Mouse (Mus musculus) heart, adult 2 months (tissue): ENCODE data around the gene Fgfr2. TPM values are rescaled to one million over a fixed set of nuclear protein-coding genes. Genes with fewer than 3 reads are reported as not detected.

Experiments
- DNase-seq, 2 experiments: peaks; one replicate each; pipeline ENCODE4 v3.0.0; 2021
- H3K27ac ChIP-seq: fragments of 200-600 bp; 2 replicates; pipeline ENCODE4 v1.8.1; 2022
- H3K27me3 ChIP-seq: fragments of 200-500 bp; 2 replicates; pipeline ENCODE4 v1.6.1; 2012; ENCODE audit warnings: mild to moderate bottlenecking, low read length, inconsistent platforms, mixed read lengths; ENCODE audit not compliant: control insufficient read depth, insufficient read depth
- H3K36me3 ChIP-seq: fragments of 200-500 bp; 2 replicates; pipeline ENCODE4 v1.6.1; 2012; ENCODE audit warnings: low read length, inconsistent platforms; ENCODE audit not compliant: control insufficient read depth, insufficient read depth
- H3K4me1 ChIP-seq: fragments of 200-500 bp; 2 replicates; pipeline ENCODE4 v1.6.1; 2011; ENCODE audit warnings: low read length; ENCODE audit not compliant: control insufficient read depth, insufficient read depth
- H3K4me3 ChIP-seq: fragments of 200-600 bp; 2 replicates; pipeline ENCODE4 v1.8.1; 2022
- H3K79me2 ChIP-seq: fragments of 200-500 bp; replicated peaks from 2 replicates; pipeline ENCODE4 v1.6.1; 2012; ENCODE audit warnings: mild to moderate bottlenecking, inconsistent platforms, low read length, moderate library complexity, mixed read lengths; ENCODE audit not compliant: control insufficient read depth, insufficient read depth
- H3K9ac ChIP-seq: fragments of 200-500 bp; 2 replicates; pipeline ENCODE4 v1.6.1; 2012; ENCODE audit warnings: low read depth, mild to moderate bottlenecking, control low read depth, inconsistent platforms, low read length, mixed read lengths
- CTCF ChIP-seq: fragments of 200-600 bp; IDR thresholded peaks from 2 replicates; pipeline ENCODE4 v1.8.1; 2022; ENCODE audit warnings: antibody characterized with exemption, mild to moderate bottlenecking, moderate library complexity
- EP300 ChIP-seq: fragments of 200-500 bp; IDR thresholded peaks from 2 replicates; pipeline ENCODE4 v1.6.1; 2011; ENCODE audit warnings: low read depth, low read length, control low read depth; ENCODE audit not compliant: insufficient read depth
- POLR2A ChIP-seq: fragments of 200-500 bp; IDR thresholded peaks from 2 replicates; pipeline ENCODE4 v1.6.1; 2011; ENCODE audit warnings: mild to moderate bottlenecking, low read depth, low read length, control low read depth; ENCODE audit not compliant: insufficient read depth
- WGBS: fragments of 180-500 bp; shearing (Covaris S2); methylation state at CpG from one replicate; pipeline ENCODE4 v1.1.7; 2018; 5-methylcytosine and 5-hydroxymethylcytosine counted together
- intact Hi-C: fragments of 180-260 bp; cut with DNase I; formaldehyde crosslinking; loops from one replicate; pipeline ENCODE4 v1.15.1; 2025
- polyA plus RNA-seq: library from polyadenylated mRNA; depleted of rRNA; stranded (reverse); fragments of >200 nt; gene quantifications from 2 replicates; pipeline ENCODE4 v1.2.3, GENCODE M21; 2012
- total RNA-seq, 2 experiments: library from RNA; stranded (reverse); gene quantifications; 2 replicates each; pipeline ENCODE4 v1.2.3; 2021

The Fgfr2 gene
- total and polyA plus RNA-seq, 3 experiments: 1.1 to 2.0 (median 1.3) TPM

- Histone ChIP-seq H3K36me3 (peaks cover 26% of the 10 kb centered on the region), H3K4me1 (peaks cover 46% of the 10 kb centered on the region), H3K27me3 (no peaks in the 10 kb centered on the region), H3K79me2 (no peaks in the 10 kb centered on the region; the same call in 1 of the 2 replicates), H3K9ac (no peak overlapping the region), H3K27ac (peak overlapping the region; percentile 81; the same call in 1 of the 2 replicates), H3K4me3 (no peak overlapping the region)
- DNase-seq: no peak
- intact Hi-C loops: no loop called here
- TF ChIP-seq POLR2A: no peak
- no peak for TF ChIP-seq EP300
- TF ChIP-seq CTCF: no peak
- WGBS: 80% methylated on average over 5 of the region's 5 CpGs
These were observed 2464.0 kb downstream of the Fgfr2 start for GRCm38 (mm10) chr7:130659129-130659528.

DNA sequence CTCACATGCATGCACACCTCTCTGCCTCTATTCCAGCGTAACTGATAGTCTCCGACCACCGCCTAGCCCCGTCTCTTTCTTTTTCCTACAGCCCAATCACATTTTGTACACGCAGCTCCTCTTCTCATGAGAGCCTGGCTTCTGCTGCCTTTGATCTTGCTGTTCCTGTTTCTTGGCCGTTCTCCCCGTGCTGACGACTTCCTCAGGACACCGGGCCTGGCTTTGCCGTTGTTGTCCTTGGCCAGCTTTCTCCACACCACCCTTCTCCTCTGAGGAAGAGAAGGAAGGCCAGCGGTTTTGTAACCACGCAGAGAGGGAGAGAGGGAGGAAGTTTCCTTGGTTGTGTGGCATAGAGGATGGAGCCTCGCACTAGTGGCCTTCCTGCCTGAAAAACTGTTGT is 2465.4 kb downstream of the Fgfr2 start:
- peaks cover 52% of the 10 kb centered on the region for H3K4me1 ChIP-seq
- intact Hi-C loops: loop anchor here (1.0 kb wide), 1 partner anchor 13 kb away; no protein-coding TSS in a partner anchor
- TF ChIP-seq POLR2A: peak; percentile 52; the same call in 1 of the 2 replicates
- peak; percentile 99 for TF ChIP-seq EP300
- no peak for TF ChIP-seq CTCF
- no peak overlapping the region for H3K4me3 ChIP-seq
- H3K27ac ChIP-seq: peak overlapping the region; percentile 81
- H3K27me3 ChIP-seq: no peaks in the 10 kb centered on the region
- 0 out of 2 replicates have a peak overlapping the region, but pooled peaks have one; percentile 14 for H3K9ac ChIP-seq
- DNase-seq: peak; percentile 88 to 92
- peaks cover 37% of the 10 kb centered on the region for H3K36me3 ChIP-seq
- 8% methylated on average over 13 of the region's 13 CpGs for WGBS
- H3K79me2 ChIP-seq: 0 out of 2 replicates have a peak, but pooled peaks cover under 1% of the 10 kb centered on the region

DNA sequence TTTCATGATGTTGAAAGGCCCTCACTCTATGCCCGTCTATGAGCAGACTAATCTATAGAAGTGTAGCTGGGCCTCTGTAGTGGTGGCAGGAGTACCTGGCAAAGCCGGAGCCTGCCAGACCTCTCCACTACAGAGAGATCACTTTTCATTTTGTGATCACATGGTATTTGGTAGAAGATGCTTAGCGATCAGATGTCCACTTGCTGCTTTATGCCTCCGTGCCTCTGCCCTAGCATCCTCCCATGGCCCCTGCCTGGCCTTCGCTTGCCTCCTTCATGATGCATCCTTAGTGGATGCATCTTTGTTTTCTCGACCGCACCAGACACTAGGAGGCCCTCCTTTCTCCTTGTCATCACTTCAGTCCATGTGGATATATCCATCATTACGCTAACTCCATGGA is 2466.2 kb downstream of the Fgfr2 start:
- Histone ChIP-seq H3K4me3 (no peak overlapping the region), H3K79me2 (peaks cover 3% of the 10 kb centered on the region; the same call in 1 of the 2 replicates), H3K4me1 (peaks cover 49% of the 10 kb centered on the region), H3K9ac (no peak overlapping the region), H3K27me3 (no peaks in the 10 kb centered on the region), H3K36me3 (peaks cover 38% of the 10 kb centered on the region), H3K27ac (peak overlapping the region; percentile 81)
- TF ChIP-seq CTCF: no peak
- TF ChIP-seq EP300: no peak
- TF ChIP-seq POLR2A: no peak
- DNase-seq: no peak
- intact Hi-C loops: loop anchor here (1.0 kb wide), 1 partner anchor 13 kb away; no protein-coding TSS in a partner anchor
- 90% methylated on average over 8 of the region's 8 CpGs for WGBS

- WGBS: 21% methylated on average over 2 of the region's 2 CpGs
- Histone ChIP-seq H3K79me2 (peaks cover 5% of the 10 kb centered on the region), H3K27me3 (no peaks in the 10 kb centered on the region), H3K27ac (peak overlapping the region; percentile 81), H3K9ac (no peak overlapping the region), H3K36me3 (peaks cover 40% of the 10 kb centered on the region), H3K4me1 (peaks cover 55% of the 10 kb centered on the region), H3K4me3 (no peak overlapping the region)
- peak; percentile 64 to 77 for DNase-seq
- intact Hi-C loops: no loop called here
- TF ChIP-seq EP300: no peak; the same call in 1 of the 2 replicates
- peak; percentile 15; the same call in 1 of the 2 replicates for TF ChIP-seq CTCF
These were observed 2468.6 kb downstream of the Fgfr2 start for GRCm38 (mm10) chr7:130654562-130654961.

- TF ChIP-seq POLR2A (no peak), CTCF (no peak), EP300 (no peak)
- Histone ChIP-seq H3K27ac (peak overlapping the region; percentile 81), H3K79me2 (peaks cover 9% of the 10 kb centered on the region), H3K27me3 (no peaks in the 10 kb centered on the region), H3K4me3 (no peak overlapping the region), H3K4me1 (peaks cover 63% of the 10 kb centered on the region), H3K36me3 (peaks cover 40% of the 10 kb centered on the region), H3K9ac (no peak overlapping the region)
- intact Hi-C loops: no loop called here
- WGBS: 50% methylated on average over 6 of the region's 6 CpGs
- no peak for DNase-seq
These were observed 2470.1 kb downstream of the Fgfr2 start for GRCm38 (mm10) chr7:130653036-130653555.

DNA sequence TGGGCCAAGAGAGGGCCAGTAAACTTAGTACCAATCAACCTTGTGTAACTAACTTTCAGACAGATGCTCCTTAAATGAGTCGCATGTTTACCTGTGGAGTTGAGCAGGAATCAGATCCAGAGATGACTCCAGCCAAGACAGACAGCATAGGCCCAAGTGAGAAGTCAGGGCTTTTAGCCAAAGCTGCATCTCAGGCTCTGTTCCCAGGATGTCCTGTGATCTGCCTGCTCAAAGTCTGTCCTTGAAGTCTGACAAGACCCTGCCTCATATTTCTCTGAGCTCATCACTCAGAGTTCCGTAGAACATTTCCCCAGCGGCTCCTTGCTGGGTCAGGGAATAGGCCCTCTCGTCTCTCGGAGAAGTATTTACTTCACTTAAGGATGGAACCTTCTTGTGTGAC is 2472.5 kb downstream of the Fgfr2 start:
- peaks cover 9% of the 10 kb centered on the region for H3K79me2 ChIP-seq
- intact Hi-C loops: no loop called here
- WGBS: 83% methylated on average over 5 of the region's 5 CpGs
- H3K4me1 ChIP-seq: peaks cover 58% of the 10 kb centered on the region
- peaks cover 35% of the 10 kb centered on the region for H3K36me3 ChIP-seq
- H3K4me3 ChIP-seq: no peak overlapping the region
- peak overlapping the region; percentile 21 for H3K27ac ChIP-seq
- no peaks in the 10 kb centered on the region for H3K27me3 ChIP-seq
- TF ChIP-seq CTCF (no peak), POLR2A (no peak), EP300 (no peak)
- no peak for DNase-seq
- no peak overlapping the region for H3K9ac ChIP-seq
